Mouse (Mus musculus) testis, adult 2 months (tissue): ENCODE measurements around the gene Plp2.

ENCODE experiments used
- CTCF ChIP-seq: fragments of 200-500 bp; IDR thresholded peaks from 2 replicates; pipeline ENCODE4 v1.5.1; 2012; ENCODE audit warnings: low read depth, mild to moderate bottlenecking, inconsistent platforms, low read length, moderate library complexity; ENCODE audit not compliant: control insufficient read depth, insufficient read depth, insufficient replicate concordance
- POLR2A ChIP-seq: fragments of 200-500 bp; IDR thresholded peaks from 2 replicates; pipeline ENCODE4 v1.6.1; 2012; ENCODE audit warnings: low read depth, mild to moderate bottlenecking, inconsistent platforms, low read length, moderate library complexity; ENCODE audit not compliant: control insufficient read depth

DNA sequence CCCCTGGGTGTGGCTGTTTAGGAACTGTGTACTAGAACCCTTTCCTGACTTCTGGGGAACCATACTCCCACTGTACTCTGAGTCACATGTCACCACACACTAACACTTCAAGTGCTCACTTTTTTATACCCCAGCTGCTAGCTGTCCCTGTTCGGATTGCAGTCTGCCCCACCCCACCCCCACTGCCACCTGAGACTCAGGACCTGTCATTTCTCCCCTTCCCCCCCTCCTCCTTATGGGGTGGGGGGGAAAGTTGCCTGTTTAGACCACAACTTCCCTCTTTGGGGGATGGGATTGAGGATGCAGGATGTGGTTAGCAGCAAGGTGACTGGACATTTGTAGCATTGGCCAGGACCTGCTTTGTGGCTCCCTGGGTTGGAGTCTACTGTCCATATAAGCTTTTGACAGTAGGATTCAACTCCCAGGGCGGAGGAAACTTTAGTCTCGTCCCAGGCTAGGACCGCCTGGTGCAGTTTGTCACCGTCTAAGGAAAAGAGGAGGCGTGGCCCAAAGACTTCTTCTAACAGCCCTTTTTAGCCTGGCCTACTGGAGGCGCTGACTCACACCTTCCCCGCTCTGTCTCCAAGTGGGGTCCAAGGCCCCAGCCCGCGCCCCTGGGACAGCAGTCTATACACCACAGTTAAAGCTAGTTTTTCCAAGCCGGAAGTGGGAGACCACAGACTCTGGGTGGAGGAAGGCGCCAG lies 2.5 kb upstream of the Plp2 start:
- no peak for TF ChIP-seq CTCF
- TF ChIP-seq POLR2A: no peak
